Mouse (Mus musculus) liver, embryonic 12.5 days (tissue): ENCODE results near the gene Ift122. TPM values are rescaled to one million over a fixed set of nuclear protein-coding genes. Genes with fewer than 3 reads are reported as not detected.

Experiments
- ATAC-seq: fragments of 200-750 bp; cut with Nextera tagmentation; 2 replicates; pipeline ENCODE4 v1.8.0; 2017; ENCODE audit warnings: moderate number of reproducible peaks, mild to moderate bottlenecking, moderate library complexity
- H3K27ac ChIP-seq: fragments of 300-500 bp; sonication (generic); 2 replicates; pipeline ENCODE4 v1.5.1; 2016; ENCODE audit warnings: mild to moderate bottlenecking
- H3K27me3 ChIP-seq: fragments of 300-500 bp; sonication (generic); replicated peaks from 2 replicates; pipeline ENCODE4 v1.6.1; 2016; ENCODE audit warnings: mild to moderate bottlenecking, moderate library complexity
- H3K36me3 ChIP-seq: fragments of 300-500 bp; sonication (generic); 2 replicates; pipeline ENCODE4 v1.6.1; 2016; ENCODE audit warnings: mild to moderate bottlenecking, moderate library complexity
- H3K4me1 ChIP-seq: fragments of 300-500 bp; sonication (generic); 2 replicates; pipeline ENCODE4 v1.6.1; 2016
- H3K4me2 ChIP-seq: fragments of 300-500 bp; sonication (generic); 2 replicates; pipeline ENCODE4 v1.6.1; 2016; ENCODE audit warnings: mild to moderate bottlenecking, moderate library complexity
- H3K4me3 ChIP-seq: fragments of 300-500 bp; sonication (generic); 2 replicates; pipeline ENCODE4 v1.5.1; 2016; ENCODE audit warnings: mild to moderate bottlenecking, moderate library complexity
- H3K9ac ChIP-seq: fragments of 300-500 bp; sonication (generic); 2 replicates; pipeline ENCODE4 v1.6.1; 2016; ENCODE audit warnings: mild to moderate bottlenecking, moderate library complexity
- H3K9me3 ChIP-seq: fragments of 300-500 bp; sonication (generic); replicated peaks from 2 replicates; pipeline ENCODE4 v1.6.1; 2016; ENCODE audit warnings: mild to moderate bottlenecking, moderate library complexity
- whole genome bisulfite sequencing: fragments of 180-500 bp; shearing (Covaris S2); methylation state at CpG from one replicate; pipeline ENCODE4 v1.1.7; 2016; ENCODE audit not compliant: insufficient replicate concordance; 5-methylcytosine and 5-hydroxymethylcytosine counted together
- polyA plus RNA-seq: library from polyadenylated mRNA; unstranded; fragments of >200 nt; fragmentation: Nextera tagmentation; extraction: Ambion mirVana; gene quantifications from 2 replicates; pipeline ENCODE4 v1.2.1, GENCODE M21; 2016

Ift122 gene
- polyA plus RNA-seq, 1 experiment from 2014 or later = 5.3 TPM

GRCm38 (mm10) chr6:115956418-115956921 lies 103.2 kb downstream of the Ift122 start:
- no peak overlapping the region for H3K4me3 ChIP-seq
- 81% methylated on average over 13 of the region's 13 CpGs for WGBS
- peaks cover 13% of the 10 kb centered on the region for H3K36me3 ChIP-seq
- H3K4me2 ChIP-seq = no peak overlapping the region
- no peak for ATAC-seq
- no peaks in the 10 kb centered on the region for H3K9me3 ChIP-seq
- H3K4me1 ChIP-seq = peaks cover 21% of the 10 kb centered on the region; the same call in 1 of the 2 replicates
- H3K27ac ChIP-seq = no peak overlapping the region
- no peaks in the 10 kb centered on the region; the same call in 1 of the 2 replicates for H3K27me3 ChIP-seq
- H3K9ac ChIP-seq = no peak overlapping the region

- Histone ChIP-seq H3K36me3 (peaks cover 13% of the 10 kb centered on the region), H3K27ac (no peak overlapping the region), H3K9ac (no peak overlapping the region), H3K4me3 (no peak overlapping the region), H3K9me3 (no peaks in the 10 kb centered on the region), H3K27me3 (no peaks in the 10 kb centered on the region; the same call in 1 of the 2 replicates), H3K4me1 (peaks cover 21% of the 10 kb centered on the region; the same call in 1 of the 2 replicates), H3K4me2 (no peak overlapping the region)
- 66% methylated on average over 16 of the region's 16 CpGs for WGBS
- ATAC-seq = no peak
These were observed 103.8 kb downstream of the Ift122 start for GRCm38 (mm10) chr6:115956922-115957601.

GRCm38 (mm10) chr6:115957681-115958080 lies 104.4 kb downstream of the Ift122 start:
- no peak overlapping the region for H3K4me3 ChIP-seq
- H3K27ac ChIP-seq = no peak overlapping the region
- no peak overlapping the region for H3K9ac ChIP-seq
- H3K36me3 ChIP-seq = peaks cover 13% of the 10 kb centered on the region
- H3K27me3 ChIP-seq = no peaks in the 10 kb centered on the region; the same call in 1 of the 2 replicates
- no peaks in the 10 kb centered on the region for H3K9me3 ChIP-seq
- WGBS = 51% methylated on average over 6 of the region's 6 CpGs
- peaks cover 21% of the 10 kb centered on the region; the same call in 1 of the 2 replicates for H3K4me1 ChIP-seq
- H3K4me2 ChIP-seq = no peak overlapping the region
- ATAC-seq = no peak

GRCm38 (mm10) chr6:115958445-115958844 lies 105.2 kb downstream of the Ift122 start:
- no peak for ATAC-seq
- peaks cover 16% of the 10 kb centered on the region for H3K36me3 ChIP-seq
- 71% methylated on average over 9 of the region's 9 CpGs for WGBS
- no peak overlapping the region for H3K4me3 ChIP-seq
- no peak overlapping the region for H3K9ac ChIP-seq
- no peak overlapping the region for H3K27ac ChIP-seq
- H3K27me3 ChIP-seq = peaks cover 3% of the 10 kb centered on the region
- no peaks in the 10 kb centered on the region for H3K9me3 ChIP-seq
- H3K4me1 ChIP-seq = peaks cover 21% of the 10 kb centered on the region; the same call in 1 of the 2 replicates
- no peak overlapping the region for H3K4me2 ChIP-seq

- Histone ChIP-seq H3K4me1 (peaks cover 21% of the 10 kb centered on the region; the same call in 1 of the 2 replicates), H3K27me3 (peaks cover 6% of the 10 kb centered on the region), H3K9ac (no peak overlapping the region), H3K9me3 (no peaks in the 10 kb centered on the region), H3K27ac (no peak overlapping the region), H3K36me3 (peaks cover 20% of the 10 kb centered on the region), H3K4me2 (no peak overlapping the region), H3K4me3 (no peak overlapping the region)
- WGBS = 69% methylated on average over 7 of the region's 7 CpGs
- ATAC-seq = no peak
These were observed 106.0 kb downstream of the Ift122 start for GRCm38 (mm10) chr6:115959151-115959691.

- no peak overlapping the region for H3K9ac ChIP-seq
- peaks cover 6% of the 10 kb centered on the region for H3K27me3 ChIP-seq
- peaks cover 16% of the 10 kb centered on the region; the same call in 1 of the 2 replicates for H3K4me1 ChIP-seq
- no peak overlapping the region for H3K4me2 ChIP-seq
- ATAC-seq = no peak
- peaks cover 20% of the 10 kb centered on the region for H3K36me3 ChIP-seq
- H3K9me3 ChIP-seq = no peaks in the 10 kb centered on the region
- 84% methylated on average over 19 of the region's 19 CpGs for WGBS
- no peak overlapping the region for H3K4me3 ChIP-seq
- no peak overlapping the region for H3K27ac ChIP-seq
These were observed 107.1 kb downstream of the Ift122 start for GRCm38 (mm10) chr6:115960322-115960721.

- no peak overlapping the region for H3K4me3 ChIP-seq
- no peak overlapping the region for H3K27ac ChIP-seq
- 80% methylated on average over 3 of the region's 3 CpGs for WGBS
- no peaks in the 10 kb centered on the region for H3K9me3 ChIP-seq
- H3K4me1 ChIP-seq = peaks cover 13% of the 10 kb centered on the region; the same call in 1 of the 2 replicates
- peaks cover 6% of the 10 kb centered on the region for H3K27me3 ChIP-seq
- H3K36me3 ChIP-seq = peaks cover 20% of the 10 kb centered on the region
- H3K9ac ChIP-seq = no peak overlapping the region
- H3K4me2 ChIP-seq = no peak overlapping the region
- no peak for ATAC-seq
These were observed 108.5 kb downstream of the Ift122 start for GRCm38 (mm10) chr6:115961743-115962142.

GRCm38 (mm10) chr6:115962439-115963085 lies 109.3 kb downstream of the Ift122 start:
- H3K36me3 ChIP-seq = peaks cover 20% of the 10 kb centered on the region
- peaks cover 6% of the 10 kb centered on the region for H3K27me3 ChIP-seq
- no peaks in the 10 kb centered on the region for H3K9me3 ChIP-seq
- no peak for ATAC-seq
- no peak overlapping the region for H3K4me3 ChIP-seq
- no peak overlapping the region for H3K9ac ChIP-seq
- WGBS = 61% methylated on average over 23 of the region's 23 CpGs
- no peak overlapping the region for H3K4me2 ChIP-seq
- no peak overlapping the region for H3K27ac ChIP-seq
- H3K4me1 ChIP-seq = peaks cover 5% of the 10 kb centered on the region; the same call in 1 of the 2 replicates

- no peak for ATAC-seq
- Histone ChIP-seq H3K9ac (no peak overlapping the region), H3K4me1 (peaks cover 4% of the 10 kb centered on the region; the same call in 1 of the 2 replicates), H3K4me3 (no peak overlapping the region), H3K4me2 (no peak overlapping the region), H3K27ac (no peak overlapping the region), H3K27me3 (peaks cover 6% of the 10 kb centered on the region; the same call in 1 of the 2 replicates), H3K36me3 (peaks cover 20% of the 10 kb centered on the region), H3K9me3 (no peaks in the 10 kb centered on the region)
- WGBS = 71% methylated on average over 9 of the region's 9 CpGs
These were observed 110.4 kb downstream of the Ift122 start for GRCm38 (mm10) chr6:115963656-115964055.

DNA sequence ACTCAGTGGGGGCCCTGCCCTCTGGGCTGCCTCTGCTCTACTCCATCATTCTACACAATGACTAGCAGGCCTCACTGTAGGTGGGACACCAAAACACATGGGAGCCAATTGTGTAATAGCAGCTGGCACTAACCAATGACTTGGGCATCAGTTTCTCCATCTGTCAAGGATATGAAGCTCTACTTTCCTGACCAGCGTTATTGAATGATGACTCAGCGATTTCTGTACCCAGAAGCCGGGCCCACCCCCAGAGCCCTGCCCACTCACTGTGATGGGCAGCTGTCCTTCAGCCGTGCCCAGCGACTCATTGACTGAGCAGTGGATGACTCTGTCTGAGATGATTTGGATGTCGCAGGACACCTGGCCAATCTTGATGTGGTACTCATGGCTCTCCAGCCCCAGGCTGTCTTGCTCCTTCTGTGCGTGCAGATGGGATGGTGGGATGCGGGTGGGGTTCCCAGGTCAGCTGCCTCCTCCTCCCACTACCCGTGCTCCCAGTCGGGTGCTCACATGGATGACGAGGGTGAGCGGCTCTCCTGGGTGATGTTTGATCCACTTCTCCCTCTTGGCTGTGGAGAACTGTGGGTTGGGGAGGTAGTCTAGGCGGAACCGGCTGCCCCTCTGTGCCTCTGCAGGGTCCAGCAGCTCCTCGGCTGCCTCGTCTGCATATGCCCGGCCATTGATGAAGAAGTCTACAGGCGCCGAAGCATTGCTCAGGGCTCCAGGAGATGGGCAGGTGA lies 113.1 kb downstream of the Ift122 start:
- Histone ChIP-seq H3K9ac (no peak overlapping the region), H3K4me1 (peaks cover 6% of the 10 kb centered on the region; the same call in 1 of the 2 replicates), H3K4me3 (no peak overlapping the region), H3K36me3 (peaks cover 7% of the 10 kb centered on the region; the same call in 1 of the 2 replicates), H3K27me3 (peaks cover 6% of the 10 kb centered on the region; the same call in 1 of the 2 replicates), H3K27ac (no peak overlapping the region), H3K4me2 (no peak overlapping the region), H3K9me3 (no peaks in the 10 kb centered on the region)
- ATAC-seq = no peak
- WGBS = 76% methylated on average over 19 of the region's 19 CpGs

GRCm38 (mm10) chr6:115967291-115967880 lies 114.1 kb downstream of the Ift122 start:
- Histone ChIP-seq H3K27ac (no peak overlapping the region), H3K4me2 (no peak overlapping the region), H3K36me3 (peaks cover 7% of the 10 kb centered on the region; the same call in 1 of the 2 replicates), H3K27me3 (peaks cover 6% of the 10 kb centered on the region; the same call in 1 of the 2 replicates), H3K4me3 (no peak overlapping the region), H3K9me3 (no peaks in the 10 kb centered on the region), H3K9ac (no peak overlapping the region), H3K4me1 (peaks cover 14% of the 10 kb centered on the region; the same call in 1 of the 2 replicates)
- WGBS = 78% methylated on average over 15 of the region's 15 CpGs
- no peak for ATAC-seq
